Mouse (Mus musculus): ENCODE measurements around the gene Hspb6. TPM values are rescaled to one million over a fixed set of nuclear protein-coding genes. Genes with fewer than 3 reads are reported as not detected.
A peak's percentile ranks its signal among the peaks of the same experiment; 100 is the strongest.

Gene Hspb6
- total RNA-seq, 2 experiments from 2014 or later, result 4.4 to 5.0 TPM

- no peak for TF ChIP-seq CTCF (IDR thresholded peaks at IDR 0.05)
- intact Hi-C loops (cut with DNase I), result loop anchor here (2.0 kb wide), 1 partner anchor 63 kb away; no protein-coding TSS in a partner anchor
- DNase-seq (ENCODE audit: extremely low spot score in 1 of 2, low spot score in 2 of 2), result no peak
- Histone ChIP-seq H3K27ac (no peak overlapping the region), H3K4me3 (no peak overlapping the region)
Measured at GRCm38 (mm10) chr7:30553810-30554584, 2.0 kb downstream of the Hspb6 start.

- intact Hi-C loops (cut with DNase I), result no loop called here
- Histone ChIP-seq H3K27ac (no peak overlapping the region), H3K4me3 (no peak overlapping the region)
- no peak for DNase-seq (ENCODE audit: extremely low spot score in 1 of 2, low spot score in 2 of 2)
- peak; percentile 32 for TF ChIP-seq CTCF (IDR thresholded peaks at IDR 0.05)
Measured at GRCm38 (mm10) chr7:30556894-30557536, 5.0 kb downstream of the Hspb6 start.

- no peak; the same call in 1 of the 2 replicates for TF ChIP-seq CTCF (IDR thresholded peaks at IDR 0.05)
- Histone ChIP-seq H3K4me3 (peak overlapping the region; percentile 70), H3K27ac (peak overlapping the region; percentile 91)
- intact Hi-C loops (cut with DNase I), result no loop called here
- DNase-seq (ENCODE audit: extremely low spot score in 1 of 2, low spot score in 2 of 2), result no peak
Measured at GRCm38 (mm10) chr7:30557901-30558514, 6.0 kb downstream of the Hspb6 start.

GRCm38 (mm10) chr7:30558656-30559442 lies 6.9 kb downstream of the Hspb6 start:
- TF ChIP-seq CTCF (IDR thresholded peaks at IDR 0.05), result no peak; the same call in 1 of the 2 replicates
- DNase-seq (ENCODE audit: extremely low spot score in 1 of 2, low spot score in 2 of 2), result no peak
- intact Hi-C loops (cut with DNase I), result no loop called here
- H3K27ac ChIP-seq, result peak overlapping the region; percentile 91
- H3K4me3 ChIP-seq, result peak overlapping the region; percentile 70

GRCm38 (mm10) chr7:30559443-30559954 lies 7.5 kb downstream of the Hspb6 start, which contains the start of gene Lin37:
Gene Lin37, minus strand, starts transcription at chr7:30559838.
- Histone ChIP-seq H3K27ac (peak within 1 kb of the TSS; percentile 91), H3K4me3 (peak within 1 kb of the TSS; percentile 70)
- DNase-seq (ENCODE audit: extremely low spot score in 1 of 2, low spot score in 2 of 2), result peak; percentile 95 to 98
- no peak; the same call in 1 of the 2 replicates for TF ChIP-seq CTCF (IDR thresholded peaks at IDR 0.05)
- intact Hi-C loops (cut with DNase I), result no loop called here

- DNase-seq (ENCODE audit: extremely low spot score in 1 of 2, low spot score in 2 of 2), result no peak
- Histone ChIP-seq H3K27ac (peak overlapping the region; percentile 55; the same call in 1 of the 2 replicates), H3K4me3 (no peak overlapping the region)
- intact Hi-C loops (cut with DNase I), result no loop called here
- TF ChIP-seq CTCF (IDR thresholded peaks at IDR 0.05), result no peak
Measured at GRCm38 (mm10) chr7:30560296-30560695, 8.3 kb downstream of the Hspb6 start.

- peak in 1 of 2 experiments; percentile 32 for DNase-seq (ENCODE audit: extremely low spot score in 1 of 2, low spot score in 2 of 2)
- Histone ChIP-seq H3K27ac (peak overlapping the region; percentile 99), H3K4me3 (peak overlapping the region; percentile 76)
- no peak for TF ChIP-seq CTCF (IDR thresholded peaks at IDR 0.05)
- intact Hi-C loops (cut with DNase I), result loop anchor here (2.0 kb wide), 1 partner anchor 26 kb away; the partner anchor contains the start of gene Kmt2b
Measured at GRCm38 (mm10) chr7:30562526-30563116, 10.6 kb downstream of the Hspb6 start.

- TF ChIP-seq CTCF (IDR thresholded peaks at IDR 0.05), result no peak
- H3K4me3 ChIP-seq, result peak within 1 kb of the TSS; percentile 76
- intact Hi-C loops (cut with DNase I), result loop anchor here (2.0 kb wide), 1 partner anchor 25 kb away; the partner anchor contains the start of gene Kmt2b
- peak within 1 kb of the TSS; percentile 99 for H3K27ac ChIP-seq
- peak; percentile 92 to 94 for DNase-seq (ENCODE audit: extremely low spot score in 1 of 2, low spot score in 2 of 2)
Measured at GRCm38 (mm10) chr7:30563117-30563905, 11.3 kb downstream of the Hspb6 start, which contains the start of the genes U2af1l4, Gm49396 and Psenen. Gene U2af1l4, plus strand, starts transcription at chr7:30563301. Gene Gm49396, plus strand, starts transcription at chr7:30563344. Gene Psenen, minus strand, starts transcription at chr7:30563627.

GRCm38 (mm10) chr7:30563906-30564280 lies 11.9 kb downstream of the Hspb6 start:
- no peak overlapping the region for H3K27ac ChIP-seq
- intact Hi-C loops (cut with DNase I), result loop anchor here (2.0 kb wide), 1 partner anchor 25 kb away; the partner anchor contains the start of gene Kmt2b

More at GRCm38 (mm10) chr7:30563906-30564280, 11.9 kb downstream of the Hspb6 start:
- peak overlapping the region; percentile 76 for H3K4me3 ChIP-seq
- no peak for TF ChIP-seq CTCF (IDR thresholded peaks at IDR 0.05)
- no peak for DNase-seq (ENCODE audit: extremely low spot score in 1 of 2, low spot score in 2 of 2)
